Mouse (Mus musculus): ENCODE results near the gene Tcerg1l.
A peak's percentile ranks its signal among the peaks of the same experiment; 100 is the strongest.

Gene Tcerg1l

DNA sequence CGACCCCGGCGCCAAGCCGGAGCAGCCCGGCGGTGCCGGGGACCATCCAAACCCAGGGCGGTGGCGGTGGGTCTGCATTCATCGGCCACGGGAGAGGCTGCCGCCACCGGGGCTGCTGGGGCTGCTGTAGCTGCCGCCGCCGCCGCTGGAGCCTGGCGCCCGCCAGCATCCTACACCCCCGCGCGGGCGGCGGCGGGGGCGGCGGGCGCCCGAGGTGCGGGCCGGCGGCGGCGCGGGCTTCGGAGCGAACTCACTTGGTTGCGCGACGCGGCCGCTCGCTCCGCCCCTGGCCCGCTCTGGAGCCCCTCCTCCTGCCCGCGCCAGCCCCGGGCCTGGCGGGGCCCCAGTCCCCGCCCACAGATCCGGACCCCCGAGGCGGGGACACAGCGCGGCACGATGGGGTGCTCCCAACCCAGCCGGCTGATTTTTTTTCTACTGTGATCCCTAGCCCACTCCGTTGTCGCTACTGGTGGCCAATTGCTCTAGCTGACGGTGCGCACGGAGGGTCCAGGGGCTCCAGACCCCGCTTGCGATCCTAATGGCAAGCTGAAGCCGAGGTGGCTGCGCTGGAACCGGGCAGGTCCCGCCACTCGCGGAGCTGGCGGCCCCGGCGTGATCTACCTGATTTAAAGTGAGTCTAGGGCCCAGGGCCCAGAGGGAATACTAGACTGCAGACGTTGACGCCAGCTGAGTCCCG lies at the start of gene Tcerg1l:
TSS of gene Tcerg1l (minus strand) at position 246 of the 697 bp plus-strand sequence.
- DNase-seq: peak; percentile 22

DNA sequence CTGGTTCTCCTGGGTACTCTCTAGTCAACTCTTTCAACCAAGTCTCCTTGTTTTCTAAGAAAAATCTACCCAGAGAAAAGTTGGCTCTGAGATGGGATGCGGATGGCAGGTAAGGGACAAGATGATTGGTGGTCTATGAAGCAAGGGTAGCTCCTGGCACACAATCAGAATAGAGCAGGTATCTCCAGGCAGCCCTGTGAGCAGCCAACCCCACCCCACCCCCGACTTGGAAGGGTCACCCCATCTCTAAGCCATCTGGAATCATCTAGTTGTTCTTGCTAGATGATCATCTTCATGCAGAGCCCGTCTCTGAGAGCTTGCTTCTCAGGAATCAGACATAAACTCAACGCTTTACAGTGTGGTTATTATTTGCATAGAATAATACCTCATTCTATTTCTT lies 44.6 kb upstream of the Tcerg1l start:
- DNase-seq: no peak

DNA sequence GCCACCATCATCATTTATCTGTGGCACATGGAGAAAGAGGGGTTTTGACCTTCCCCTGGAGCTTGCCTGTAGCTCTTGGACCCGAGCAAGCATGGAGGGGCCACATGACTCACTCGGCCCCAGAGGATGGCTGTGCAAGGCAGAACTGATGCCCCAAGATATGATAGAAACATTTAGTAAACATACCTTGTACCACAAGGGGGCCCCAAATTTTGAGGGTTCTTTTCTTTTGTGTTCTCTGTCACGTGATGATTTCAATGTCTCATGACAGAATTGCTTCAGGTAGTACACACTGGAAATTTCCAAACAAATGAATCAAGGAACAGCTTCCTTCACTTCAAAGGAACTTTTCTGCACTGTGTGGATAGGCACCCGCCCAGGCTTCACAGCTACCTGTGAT lies 35.0 kb upstream of the Tcerg1l start:
- no peak for DNase-seq

DNA sequence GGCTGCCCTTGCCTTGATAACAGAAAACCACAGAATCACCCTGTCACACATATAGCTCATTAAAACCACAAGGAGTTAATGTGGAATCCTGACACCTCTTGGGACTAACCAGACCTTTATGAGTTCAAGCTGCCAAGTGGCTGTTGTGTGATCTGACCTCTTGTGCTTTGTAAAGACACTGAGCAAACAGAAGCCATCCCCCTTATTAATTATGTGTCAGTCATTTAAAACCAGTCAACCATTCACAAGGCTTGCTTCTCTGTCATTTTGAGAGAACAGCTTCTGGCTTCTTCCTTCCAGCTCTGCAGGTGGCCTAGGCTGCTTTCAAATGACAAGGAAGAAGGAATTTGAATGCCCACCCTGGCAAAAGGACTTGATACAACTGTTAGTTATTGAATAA lies 33.9 kb upstream of the Tcerg1l start:
- DNase-seq: no peak

DNA sequence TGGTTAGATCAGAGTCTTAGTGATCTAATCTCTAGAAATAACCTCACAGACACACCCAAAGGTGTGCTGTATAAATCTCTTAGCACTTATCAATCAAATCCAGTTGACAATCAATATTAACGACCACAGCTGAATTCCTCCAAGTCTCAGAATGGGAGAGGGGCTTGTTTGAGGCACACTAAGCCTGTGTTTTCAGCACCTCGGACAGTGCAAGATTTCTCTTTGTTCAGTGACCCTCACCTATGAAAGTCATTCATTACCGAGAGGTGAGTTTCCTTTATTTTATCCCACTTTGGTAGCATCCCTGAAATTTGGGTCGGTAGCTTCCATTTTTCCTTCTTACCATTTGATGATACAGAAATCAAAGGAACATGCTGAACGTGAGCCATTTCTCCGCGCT lies 32.4 kb upstream of the Tcerg1l start:
- DNase-seq: no peak

DNA sequence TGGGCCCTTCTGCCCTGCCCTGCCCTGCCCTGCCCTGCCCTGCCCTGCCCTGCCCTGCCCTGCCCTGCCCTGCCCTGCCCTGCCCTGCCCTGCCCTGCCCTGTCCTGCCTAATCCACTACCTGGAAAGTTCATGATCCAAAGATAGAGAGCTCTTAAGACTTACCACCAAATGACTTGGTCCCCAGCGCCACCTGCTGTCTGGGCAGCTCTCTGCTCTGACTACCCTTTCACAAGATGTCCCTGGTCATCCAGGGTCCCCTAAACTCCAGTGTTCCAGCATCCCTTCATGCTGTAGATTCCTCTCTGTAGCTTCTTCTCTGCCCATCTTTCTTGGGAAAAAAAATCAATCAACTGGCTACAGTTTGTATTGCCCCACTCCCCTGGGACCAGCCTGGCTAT lies 31.3 kb upstream of the Tcerg1l start:
- peak; percentile 32 for DNase-seq

DNA sequence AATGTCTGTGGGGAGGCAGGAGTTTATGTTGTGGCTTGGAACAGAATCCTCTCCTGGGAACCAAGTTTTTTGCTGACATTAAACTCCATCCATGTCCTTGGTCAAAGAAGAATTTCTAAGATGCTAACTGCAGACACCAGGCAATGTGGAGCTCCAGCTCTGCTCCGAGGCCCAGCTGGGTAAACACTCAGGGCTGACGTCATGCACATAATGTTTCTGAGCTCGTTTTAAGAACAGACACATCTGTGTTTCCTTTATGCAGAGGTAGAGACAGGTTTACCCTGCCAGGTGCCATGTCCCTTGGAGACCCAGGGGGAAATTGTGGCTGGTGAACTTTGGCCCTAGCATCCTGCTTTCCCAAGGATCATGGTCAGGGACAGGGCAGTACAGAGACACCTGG lies 29.9 kb upstream of the Tcerg1l start:
- no peak for DNase-seq

DNA sequence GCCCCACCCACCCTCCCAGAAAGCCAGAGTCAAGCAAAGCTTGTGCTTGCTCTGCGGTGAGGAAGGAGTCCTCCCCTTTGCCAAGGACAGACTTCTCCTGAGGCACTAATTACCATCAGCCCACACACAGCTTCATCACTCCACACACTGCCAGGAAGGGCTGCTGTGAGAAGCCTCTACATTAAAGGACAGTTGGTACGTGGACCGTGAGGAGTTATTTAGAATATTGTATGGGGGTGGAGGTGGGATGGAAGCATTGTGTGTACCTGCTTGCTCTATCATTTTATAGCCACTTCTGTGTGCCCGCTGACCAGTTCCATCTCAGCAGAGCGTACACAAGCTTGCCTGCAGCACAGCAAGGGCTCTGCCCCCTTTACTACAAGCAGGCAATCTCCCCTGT lies 16.0 kb upstream of the Tcerg1l start:
- DNase-seq: no peak

DNA sequence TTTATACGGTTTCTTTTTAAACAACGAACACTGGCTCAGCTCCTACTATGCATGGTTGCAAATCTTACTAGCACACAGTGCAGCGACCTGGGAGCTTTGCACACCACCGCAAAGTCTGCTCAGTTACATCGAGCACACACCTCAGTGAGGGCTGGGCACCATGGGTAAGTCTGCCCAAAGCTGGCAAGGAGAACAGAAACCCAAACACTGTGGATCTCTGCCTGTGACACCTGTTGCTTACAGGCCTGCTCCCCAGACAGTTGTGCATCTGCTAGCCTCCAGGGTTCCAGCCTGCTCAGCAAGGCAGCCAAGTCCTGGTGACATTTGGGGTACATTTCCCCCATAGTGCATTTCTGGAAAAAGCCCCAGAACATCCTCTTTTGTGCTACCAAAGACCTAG lies 4.1 kb upstream of the Tcerg1l start:
- no peak for DNase-seq

DNA sequence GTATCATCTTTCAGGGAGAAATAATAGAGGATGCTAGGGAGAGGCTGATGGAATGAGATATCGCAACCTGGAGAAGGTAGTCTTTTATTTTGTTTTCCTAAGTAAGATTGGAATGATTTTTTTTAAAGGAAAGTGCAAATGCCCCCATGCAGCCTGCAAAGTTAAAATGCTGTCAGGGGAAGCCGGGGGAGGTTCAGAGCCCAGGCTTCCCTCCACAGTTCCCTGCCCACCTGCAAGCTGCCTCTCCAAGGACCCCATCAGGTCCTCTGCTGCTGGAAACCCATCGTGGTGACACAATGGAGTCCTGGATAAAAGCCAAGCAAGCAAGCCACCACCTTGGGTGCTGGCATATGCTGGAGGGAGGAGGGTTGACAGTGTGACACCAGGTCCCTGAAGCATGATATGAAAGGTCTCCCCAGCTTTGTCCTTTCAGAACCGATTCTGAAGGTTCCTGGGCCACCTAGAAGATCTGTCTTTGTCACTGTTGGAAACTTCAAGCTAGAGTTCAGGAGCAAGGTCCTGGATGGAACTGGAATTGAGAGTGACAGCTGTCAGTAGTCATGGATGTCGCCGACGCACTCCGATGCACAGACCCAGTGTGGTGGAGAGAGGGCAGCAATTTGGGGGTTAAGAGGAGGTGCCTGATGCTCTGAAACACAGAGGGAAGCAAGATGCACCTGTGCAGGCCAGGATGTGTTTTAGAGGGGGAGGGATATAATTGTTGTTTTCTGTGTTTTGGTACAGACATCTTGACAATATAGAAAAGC lies 3.2 kb upstream of the Tcerg1l start:
- DNase-seq: no peak

DNA sequence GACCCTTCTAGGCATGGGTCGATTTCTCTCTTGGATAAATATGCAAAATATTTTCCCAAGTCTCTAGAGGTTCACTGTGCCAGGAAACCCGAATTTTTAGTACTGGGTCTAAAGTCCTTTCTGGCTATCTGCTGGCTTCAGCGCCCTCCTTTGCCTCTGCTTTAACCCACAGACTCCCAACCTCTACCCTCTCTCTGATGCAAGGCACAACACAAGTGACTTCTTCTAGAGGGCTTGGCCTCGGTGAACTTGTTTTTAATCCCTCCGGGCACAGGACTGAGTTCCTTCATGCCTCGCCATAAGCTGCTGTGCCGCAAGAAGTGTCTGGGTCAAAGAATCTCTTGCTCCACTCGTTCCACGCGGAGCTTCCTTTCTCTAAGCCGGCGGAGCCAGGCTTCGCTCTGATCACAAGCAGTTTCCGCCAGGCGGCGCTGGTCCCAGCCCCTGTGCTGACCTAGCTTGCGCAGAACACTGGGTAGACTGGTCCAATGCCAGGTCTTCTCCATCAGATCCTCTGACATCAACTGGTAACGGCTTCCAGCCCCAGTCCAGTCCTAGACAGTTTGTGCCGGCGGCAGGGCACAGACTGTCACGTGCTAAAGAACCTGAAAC lies 758 bp upstream of the Tcerg1l start:
- peak; percentile 87 for DNase-seq

DNA sequence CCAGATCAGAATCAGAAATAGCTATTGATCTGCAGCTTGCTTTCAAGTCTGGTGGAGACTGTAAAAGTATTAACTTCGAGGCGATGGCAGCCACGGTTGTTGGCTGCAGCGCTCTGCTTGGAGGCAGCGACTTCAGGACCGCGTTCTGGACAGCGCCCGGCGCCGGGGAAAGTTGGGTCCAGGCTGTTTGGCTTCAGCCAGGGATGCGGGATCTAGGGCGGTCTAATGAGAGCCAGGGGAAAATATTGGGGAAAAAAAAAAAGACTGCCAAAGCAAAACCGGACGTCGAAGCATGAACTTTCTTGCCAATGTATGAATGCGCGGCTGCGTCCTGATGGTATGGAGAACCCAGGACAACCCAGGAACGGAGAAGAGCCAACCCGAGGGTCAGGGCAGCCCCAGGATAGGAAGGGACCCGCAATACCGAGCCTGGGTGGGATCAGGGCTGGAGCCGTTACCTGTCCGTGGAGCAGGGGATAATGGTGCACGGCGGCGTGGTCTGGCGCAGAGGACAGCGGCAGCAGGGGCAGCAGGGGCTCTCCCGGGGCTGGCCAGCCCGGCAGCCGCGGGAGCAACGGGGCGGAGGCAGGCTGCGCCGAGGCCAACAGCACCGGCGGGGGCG lies 556 bp downstream of the Tcerg1l start:
- peak; percentile 11 for DNase-seq

DNA sequence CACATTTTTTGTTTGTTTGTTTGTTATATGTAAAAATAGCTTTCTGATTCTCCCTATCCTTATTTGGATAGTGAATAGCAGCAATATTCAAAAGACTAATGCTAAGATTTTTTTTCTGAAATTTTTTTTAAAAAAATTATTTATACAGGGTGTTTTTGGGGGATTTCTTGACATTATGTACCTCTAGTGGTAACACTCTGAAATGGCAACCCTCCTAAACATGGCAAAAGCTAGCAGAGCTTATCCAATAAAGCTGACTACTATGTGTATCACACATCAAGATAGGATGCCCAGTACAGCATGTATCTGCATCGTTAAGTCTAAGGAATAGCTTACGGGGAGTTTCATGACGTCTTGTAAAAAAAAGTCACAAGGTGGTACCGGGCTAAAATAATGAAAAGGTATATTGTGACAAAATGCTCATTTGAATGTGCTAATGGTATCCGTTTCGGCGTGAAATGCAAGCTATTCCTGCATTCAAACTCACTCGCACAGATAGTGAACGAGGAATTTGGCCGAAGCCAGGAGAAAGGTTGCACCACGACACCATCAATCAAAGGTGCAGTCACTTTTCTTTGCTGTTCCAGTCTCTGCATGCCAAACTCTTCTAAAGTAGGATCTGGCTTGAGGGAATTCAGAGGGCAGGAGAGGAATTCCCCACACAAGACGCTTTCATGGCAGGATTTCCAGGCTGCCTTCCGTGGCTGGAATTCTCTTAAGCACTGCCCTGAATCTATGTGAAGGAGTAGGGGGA lies 1.2 kb downstream of the Tcerg1l start:
- DNase-seq: peak; percentile 1

DNA sequence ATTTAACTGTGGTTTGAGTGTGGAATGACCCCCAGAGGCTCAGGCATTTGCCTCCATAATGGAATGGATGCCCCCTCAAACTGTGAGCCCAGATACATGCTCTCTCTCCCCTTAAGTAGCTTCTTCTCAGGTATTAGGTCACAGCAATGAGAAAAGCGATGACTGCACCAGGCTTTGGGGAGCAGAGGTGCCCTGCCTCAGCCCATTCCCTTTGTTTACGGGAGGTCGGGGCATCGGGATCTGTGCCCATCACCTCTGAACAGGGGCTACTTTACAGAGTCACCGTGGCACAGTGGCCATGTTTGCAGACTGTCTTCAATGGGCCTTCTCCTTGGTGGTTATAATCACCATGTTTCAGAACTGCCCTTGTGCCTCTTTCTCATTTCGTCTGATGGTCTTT lies 7.6 kb downstream of the Tcerg1l start:
- DNase-seq: no peak

DNA sequence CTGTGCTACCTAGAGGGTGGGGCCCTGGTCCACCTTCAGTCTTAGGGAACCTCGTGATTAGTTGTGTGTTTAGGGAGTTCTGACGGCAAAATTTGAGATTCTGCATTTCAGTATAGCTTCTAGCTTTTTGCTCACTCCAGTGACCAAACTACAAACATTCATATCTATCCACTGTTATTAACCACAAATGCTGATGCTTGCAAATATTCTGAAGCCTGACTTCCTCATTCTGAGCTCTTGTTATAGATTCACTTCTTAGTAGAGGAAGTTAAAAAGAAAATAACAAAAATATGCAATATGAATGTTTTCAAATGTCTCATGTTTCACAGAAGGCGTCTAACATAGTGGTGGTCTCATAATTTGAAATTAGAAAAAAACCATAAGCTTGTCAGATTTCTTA lies 8.5 kb downstream of the Tcerg1l start:
- DNase-seq: no peak

DNA sequence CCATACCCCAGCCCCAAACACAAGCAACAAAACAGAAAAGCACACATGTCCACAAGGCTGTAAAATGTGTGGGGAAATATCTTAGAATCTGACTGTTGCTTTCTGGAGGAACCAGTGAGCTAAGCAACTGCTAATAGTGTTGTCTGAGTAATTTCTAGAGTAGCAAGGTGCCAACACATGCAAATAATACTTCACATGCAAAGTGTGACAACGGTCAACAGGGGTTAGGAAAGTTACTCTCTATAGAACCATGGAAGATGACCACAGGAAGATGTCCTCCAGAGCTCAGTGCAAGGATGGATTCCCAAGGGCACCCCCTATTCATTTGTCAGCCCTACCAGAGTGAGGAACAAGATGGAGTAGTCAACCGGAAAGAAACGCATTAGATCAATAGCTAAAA lies 18.3 kb downstream of the Tcerg1l start:
- no peak for DNase-seq

DNA sequence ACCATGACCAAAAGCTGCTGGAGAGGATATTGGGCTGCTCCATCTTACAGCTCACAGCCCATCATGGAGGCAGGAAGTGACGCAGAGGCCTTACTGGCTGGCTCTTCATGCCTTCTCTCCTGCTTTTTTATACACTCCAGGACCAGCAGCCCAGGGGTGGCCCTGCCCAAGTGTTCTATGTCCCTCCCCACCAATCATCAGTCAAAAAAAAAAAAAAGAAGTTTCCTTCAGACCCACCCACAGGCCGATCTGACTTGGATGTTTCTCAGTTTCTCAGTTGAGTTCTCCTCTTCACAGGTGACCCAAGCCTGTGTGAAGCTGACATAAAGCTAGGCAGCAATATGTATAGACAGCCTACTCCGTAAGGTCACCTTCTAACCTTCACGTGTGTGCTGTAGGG lies 19.0 kb downstream of the Tcerg1l start:
- DNase-seq: no peak

DNA sequence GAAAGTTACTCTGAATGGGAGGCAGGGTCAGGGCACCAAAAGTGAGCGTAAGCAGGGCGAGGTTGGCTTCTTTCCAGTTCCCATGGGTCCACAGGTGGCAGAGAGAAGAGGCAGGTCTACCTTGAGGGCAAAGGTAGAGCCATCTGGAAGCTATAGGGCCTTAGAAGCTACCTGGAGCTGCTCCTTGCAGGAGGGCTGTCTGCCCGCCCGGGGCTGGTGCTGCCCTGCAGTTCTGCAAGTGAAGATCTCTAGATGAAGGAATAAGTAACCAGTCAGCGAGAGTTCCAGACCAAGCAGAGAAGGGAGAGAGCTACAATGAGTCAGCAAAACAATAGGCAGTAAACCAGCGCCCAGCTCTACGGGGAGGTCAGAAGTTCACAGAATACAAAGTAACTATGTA lies 22.0 kb downstream of the Tcerg1l start:
- no peak for DNase-seq

DNA sequence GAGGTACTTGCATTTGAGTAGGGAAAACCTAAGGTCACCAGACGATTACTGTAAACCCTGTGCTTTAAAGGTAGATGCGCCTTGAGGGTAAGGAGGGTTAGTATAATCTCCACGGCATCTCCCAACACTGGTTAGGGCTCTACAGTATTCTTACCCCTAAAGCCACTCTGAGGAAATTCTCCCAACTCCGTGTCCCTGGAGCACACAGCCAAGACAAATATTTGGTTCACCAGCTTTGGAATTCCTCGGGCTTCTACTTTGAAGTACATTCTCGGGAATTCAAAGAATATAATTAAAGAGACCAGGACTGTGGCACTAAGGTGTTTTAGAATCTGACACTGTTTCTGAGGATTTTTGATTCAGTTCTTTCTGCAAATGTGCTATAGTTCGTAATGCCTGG lies 23.2 kb downstream of the Tcerg1l start:
- no peak for DNase-seq

DNA sequence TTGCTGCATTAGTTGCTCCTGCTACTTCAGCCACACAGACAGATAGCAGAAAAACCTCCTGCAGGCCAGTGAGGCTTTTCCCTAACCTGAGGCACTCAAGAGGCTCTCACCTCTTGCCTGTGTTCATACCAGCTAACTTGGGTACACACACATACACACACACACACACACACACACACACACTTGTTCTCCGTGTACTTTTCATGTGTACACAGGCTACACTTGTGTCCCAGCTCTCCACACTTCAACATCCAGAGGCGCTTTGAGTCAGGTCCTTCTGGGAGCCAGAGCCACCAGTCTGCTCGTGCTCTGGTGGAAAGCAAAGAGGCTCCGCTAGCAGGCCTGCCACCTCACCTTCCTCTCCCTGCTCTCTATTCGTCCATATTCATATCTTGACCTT lies 24.0 kb downstream of the Tcerg1l start:
- DNase-seq: no peak

DNA sequence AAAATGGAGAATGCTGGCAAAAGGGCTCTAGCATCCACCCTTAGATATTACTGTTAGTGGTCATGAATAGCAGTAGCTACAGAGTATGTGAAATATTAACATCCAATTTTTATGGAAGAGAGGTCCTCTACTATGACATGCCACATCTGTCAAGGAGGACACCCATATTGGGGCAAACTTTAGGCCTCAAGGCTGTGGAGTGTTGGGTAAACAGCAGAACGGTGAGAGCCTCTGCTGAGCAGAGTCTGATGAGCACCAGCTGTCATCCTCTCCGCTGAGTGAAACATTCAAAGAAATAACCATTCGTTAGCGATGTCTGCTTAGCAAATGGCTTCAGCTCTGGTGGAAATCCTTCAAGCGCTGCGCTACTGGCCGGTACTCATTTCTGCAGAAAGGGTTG lies 30.0 kb downstream of the Tcerg1l start:
- DNase-seq: no peak

DNA sequence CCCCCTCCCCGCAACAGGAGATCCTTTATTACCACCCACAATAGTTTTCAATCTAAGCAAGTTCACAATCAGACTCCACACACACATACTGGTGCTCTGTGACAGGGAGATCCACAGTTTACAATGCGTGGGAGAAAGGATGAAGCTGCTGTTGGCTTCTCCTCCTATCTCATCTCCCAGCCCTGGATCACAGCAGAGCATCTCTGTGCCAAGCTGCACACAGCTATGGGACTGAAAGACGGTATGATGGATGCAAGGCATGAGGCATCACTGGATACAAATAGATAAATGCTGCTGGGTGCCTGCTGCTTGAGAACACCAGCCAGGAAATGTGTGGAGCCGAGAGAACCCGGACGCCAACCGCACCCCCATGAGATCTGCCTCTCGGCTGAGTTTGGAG lies 32.0 kb downstream of the Tcerg1l start:
- no peak for DNase-seq

DNA sequence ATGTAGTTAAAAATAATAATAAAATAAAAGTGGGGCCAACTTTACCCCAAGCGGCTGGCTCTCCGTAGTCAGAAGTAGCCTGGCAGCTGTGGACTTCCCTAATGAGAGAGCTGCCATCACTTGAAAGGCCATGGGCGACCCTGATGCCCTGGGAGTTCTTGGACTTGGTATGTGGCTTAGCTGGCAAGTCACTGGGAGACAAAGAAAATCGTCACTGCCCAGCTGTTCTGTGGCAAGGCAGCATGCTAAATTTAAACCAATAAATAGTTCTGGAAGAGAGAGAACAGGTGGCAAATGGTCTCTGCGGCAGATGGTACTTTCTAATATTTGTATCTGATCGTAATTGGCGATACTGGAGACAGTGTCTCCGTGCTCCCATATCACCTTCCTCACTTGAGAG lies 40.1 kb downstream of the Tcerg1l start:
- no peak for DNase-seq

Measured in cerebellum, adult 8-10 months (tissue).